Mouse (Mus musculus) stomach, embryonic 15.5 days (tissue): ENCODE data around the gene Tex26. TPM values are rescaled to one million over a fixed set of nuclear protein-coding genes. Genes with fewer than 3 reads are reported as not detected.

Source experiments
- ATAC-seq: fragments of 200-750 bp; cut with Nextera tagmentation; 2 replicates; pipeline ENCODE4 v1.8.0; 2017; ENCODE audit warnings: low read depth, moderate number of reproducible peaks, moderate TSS enrichment; ENCODE audit not compliant: insufficient read depth, low FRiP score
- H3K27ac ChIP-seq: fragments of 300-500 bp; sonication (generic); 2 replicates; pipeline ENCODE4 v1.5.1; 2015; ENCODE audit warnings: mild to moderate bottlenecking, inconsistent platforms
- H3K27me3 ChIP-seq: fragments of 300-500 bp; sonication (generic); replicated peaks from 2 replicates; pipeline ENCODE4 v1.6.1; 2015; ENCODE audit warnings: inconsistent platforms
- H3K36me3 ChIP-seq: fragments of 300-500 bp; sonication (generic); 2 replicates; pipeline ENCODE4 v1.6.1; 2015; ENCODE audit warnings: inconsistent platforms
- H3K4me1 ChIP-seq: fragments of 300-500 bp; sonication (generic); 2 replicates; pipeline ENCODE4 v1.6.1; 2015; ENCODE audit warnings: inconsistent platforms
- H3K4me2 ChIP-seq: fragments of 300-500 bp; sonication (generic); 2 replicates; pipeline ENCODE4 v1.6.1; 2015; ENCODE audit warnings: mild to moderate bottlenecking, inconsistent platforms
- H3K4me3 ChIP-seq: fragments of 300-500 bp; sonication (generic); replicated peaks from 2 replicates; pipeline ENCODE4 v1.5.1; 2015; ENCODE audit warnings: inconsistent platforms
- H3K9ac ChIP-seq: fragments of 300-500 bp; sonication (generic); 2 replicates; pipeline ENCODE4 v1.6.1; 2015; ENCODE audit warnings: inconsistent platforms
- H3K9me3 ChIP-seq: fragments of 300-500 bp; sonication (generic); 2 replicates; pipeline ENCODE4 v1.6.1; 2016; ENCODE audit warnings: inconsistent platforms
- WGBS: fragments of 180-500 bp; shearing (Covaris S2); methylation state at CpG from one replicate; pipeline ENCODE4 v1.1.7; 2015; 5-methylcytosine and 5-hydroxymethylcytosine counted together
- polyA plus RNA-seq: library from polyadenylated mRNA; unstranded; fragments of >200 nt; fragmentation: Nextera tagmentation; extraction: Ambion mirVana; gene quantifications from 2 replicates; pipeline ENCODE4 v1.2.1, GENCODE M21; 2015

Gene Tex26
- 0.27 and 0.41 TPM in 2 replicates for polyA plus RNA-seq

- Histone ChIP-seq H3K9ac (no peak within 1 kb of the TSS), H3K27ac (peak within 1 kb of the TSS; percentile 92), H3K4me3 (peak within 1 kb of the TSS; percentile 44), H3K27me3 (no peaks in the 10 kb centered on the region), H3K9me3 (no peaks in the 10 kb centered on the region), H3K36me3 (no peaks in the 10 kb centered on the region), H3K4me2 (peak within 1 kb of the TSS; percentile 85), H3K4me1 (peaks cover 24% of the 10 kb centered on the region)
- ATAC-seq = peak; percentile 86
- under 1% methylated on average over 25 of the region's 25 CpGs for WGBS
These were observed at the start of gene Tex26 for GRCm38 (mm10) chr5:149439531-149440179. Tex26 (plus strand) TSS chr5:149439660.

GRCm38 (mm10) chr5:149391574-149392375 lies 47.7 kb upstream of the Tex26 start:
- H3K27me3 ChIP-seq = no peaks in the 10 kb centered on the region
- no peak overlapping the region for H3K4me3 ChIP-seq
- peak overlapping the region; percentile 25 for H3K4me2 ChIP-seq
- peak overlapping the region; percentile 48; the same call in 1 of the 2 replicates for H3K27ac ChIP-seq
- no peak overlapping the region for H3K9ac ChIP-seq
- H3K36me3 ChIP-seq = no peaks in the 10 kb centered on the region
- no peak for ATAC-seq
- WGBS = 7% methylated on average over 18 of the region's 18 CpGs
- peaks cover 17% of the 10 kb centered on the region; the same call in 1 of the 2 replicates for H3K4me1 ChIP-seq
- no peaks in the 10 kb centered on the region for H3K9me3 ChIP-seq

DNA sequence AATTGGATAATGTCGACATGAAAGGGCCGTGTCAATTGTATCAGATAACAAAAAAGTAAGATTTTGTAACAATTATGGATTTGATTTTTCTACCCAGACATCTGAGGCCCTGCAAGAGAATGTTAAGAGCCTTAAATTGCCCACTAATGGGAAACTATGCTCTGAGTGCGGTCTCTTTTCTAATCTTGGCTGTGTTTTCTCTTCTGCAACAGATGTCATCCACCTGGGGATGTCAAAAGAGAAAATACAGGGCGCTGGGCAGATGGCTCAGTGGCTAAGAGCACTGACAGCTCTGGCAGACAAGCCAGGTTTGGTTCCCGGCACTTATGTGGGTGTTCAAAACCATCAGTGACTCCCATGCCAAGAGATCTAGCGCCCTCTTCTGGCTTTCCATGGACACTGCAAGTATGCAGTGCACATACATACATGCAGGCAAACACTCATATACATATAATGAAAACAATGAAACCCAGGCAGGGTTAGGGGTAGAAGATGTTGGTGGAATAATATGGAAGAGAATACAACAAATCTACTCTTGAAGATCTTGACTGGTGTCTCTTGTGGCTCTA lies 47.0 kb upstream of the Tex26 start:
- Histone ChIP-seq H3K9ac (no peak overlapping the region), H3K4me3 (no peak overlapping the region), H3K4me1 (peaks cover 17% of the 10 kb centered on the region; the same call in 1 of the 2 replicates), H3K9me3 (no peaks in the 10 kb centered on the region), H3K27ac (peak overlapping the region; percentile 48; the same call in 1 of the 2 replicates), H3K4me2 (no peak overlapping the region), H3K36me3 (no peaks in the 10 kb centered on the region), H3K27me3 (no peaks in the 10 kb centered on the region)
- 32% methylated on average over 6 of the region's 6 CpGs for WGBS
- ATAC-seq = no peak

GRCm38 (mm10) chr5:149401446-149401975 lies 37.9 kb upstream of the Tex26 start:
- Histone ChIP-seq H3K4me3 (no peak overlapping the region), H3K9me3 (no peaks in the 10 kb centered on the region), H3K4me2 (no peak overlapping the region), H3K36me3 (no peaks in the 10 kb centered on the region), H3K27me3 (no peaks in the 10 kb centered on the region), H3K27ac (no peak overlapping the region), H3K4me1 (0 out of 2 replicates have a peak, but pooled peaks cover 7% of the 10 kb centered on the region), H3K9ac (no peak overlapping the region)
- ATAC-seq = no peak
- 86% methylated on average over 7 of the region's 7 CpGs for WGBS

GRCm38 (mm10) chr5:149402029-149402428 lies 37.4 kb upstream of the Tex26 start:
- no peaks in the 10 kb centered on the region for H3K27me3 ChIP-seq
- 64% methylated on average over 10 of the region's 10 CpGs for WGBS
- no peak overlapping the region for H3K9ac ChIP-seq
- no peak overlapping the region for H3K4me3 ChIP-seq
- H3K9me3 ChIP-seq = no peaks in the 10 kb centered on the region
- 0 out of 2 replicates have a peak, but pooled peaks cover 7% of the 10 kb centered on the region for H3K4me1 ChIP-seq
- no peaks in the 10 kb centered on the region for H3K36me3 ChIP-seq
- H3K27ac ChIP-seq = no peak overlapping the region
- no peak overlapping the region for H3K4me2 ChIP-seq
- ATAC-seq = no peak

- Histone ChIP-seq H3K4me2 (no peak overlapping the region), H3K27ac (no peak overlapping the region), H3K4me1 (0 out of 2 replicates have a peak, but pooled peaks cover 7% of the 10 kb centered on the region), H3K4me3 (no peak overlapping the region), H3K36me3 (no peaks in the 10 kb centered on the region), H3K27me3 (no peaks in the 10 kb centered on the region), H3K9me3 (no peaks in the 10 kb centered on the region), H3K9ac (no peak overlapping the region)
- ATAC-seq = no peak
- 50% methylated on average over 5 of the region's 5 CpGs for WGBS
These were observed 36.1 kb upstream of the Tex26 start for GRCm38 (mm10) chr5:149403386-149403785.

DNA sequence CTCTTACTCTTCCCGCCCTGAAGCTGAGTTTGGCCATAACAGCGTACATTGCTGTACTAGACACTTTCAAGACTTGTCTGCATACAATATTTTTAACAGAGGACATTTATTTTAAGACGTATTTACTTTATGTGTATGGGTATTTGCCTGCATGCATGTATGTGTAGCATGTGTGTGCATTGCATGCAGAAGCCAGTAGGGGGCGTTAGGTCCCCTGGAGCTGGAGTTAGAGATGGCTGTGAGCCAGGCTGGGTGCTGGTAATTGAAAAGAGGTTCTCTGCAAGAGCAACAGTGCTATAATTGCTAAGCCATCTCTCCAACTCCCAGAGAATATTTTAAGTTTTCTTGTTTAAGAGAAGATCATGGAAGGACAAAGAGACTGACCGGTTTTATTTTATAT lies 34.8 kb upstream of the Tex26 start:
- Histone ChIP-seq H3K9ac (no peak overlapping the region), H3K4me3 (no peak overlapping the region), H3K27me3 (no peaks in the 10 kb centered on the region), H3K9me3 (no peaks in the 10 kb centered on the region), H3K36me3 (no peaks in the 10 kb centered on the region), H3K4me2 (no peak overlapping the region), H3K4me1 (0 out of 2 replicates have a peak, but pooled peaks cover 3% of the 10 kb centered on the region), H3K27ac (no peak overlapping the region)
- ATAC-seq = no peak
- 73% methylated on average over 5 of the region's 5 CpGs for WGBS

DNA sequence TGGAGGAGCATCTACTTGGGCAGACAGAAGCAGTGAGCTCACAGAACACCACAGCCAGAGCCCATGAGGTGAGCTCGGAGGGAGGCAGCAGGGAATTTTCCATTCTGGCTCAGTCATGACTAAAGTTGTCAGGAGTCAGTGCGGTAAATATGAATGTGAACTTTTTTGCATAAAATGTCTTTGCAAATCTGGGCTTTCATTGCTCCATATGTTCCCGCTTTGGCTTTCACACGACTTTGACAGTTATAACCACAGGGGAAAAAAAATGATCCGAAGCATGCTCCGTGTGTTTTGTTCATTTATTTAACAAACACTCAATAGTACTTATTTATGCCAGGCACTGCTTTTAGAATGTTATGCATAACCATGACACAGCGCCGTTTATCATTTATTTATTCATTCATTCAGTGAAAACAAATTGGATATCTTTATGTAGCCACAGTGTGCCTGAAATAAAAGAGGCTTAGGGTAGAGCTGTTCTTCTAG lies 32.6 kb upstream of the Tex26 start:
- H3K36me3 ChIP-seq = no peaks in the 10 kb centered on the region
- no peak overlapping the region for H3K4me2 ChIP-seq
- H3K4me3 ChIP-seq = no peak overlapping the region
- 63% methylated on average over 8 of the region's 8 CpGs for WGBS
- H3K27ac ChIP-seq = no peak overlapping the region
- H3K9me3 ChIP-seq = no peaks in the 10 kb centered on the region
- H3K9ac ChIP-seq = no peak overlapping the region
- H3K27me3 ChIP-seq = 0 out of 2 replicates have a peak, but pooled peaks cover 8% of the 10 kb centered on the region
- peaks cover 12% of the 10 kb centered on the region for H3K4me1 ChIP-seq
- ATAC-seq = no peak

GRCm38 (mm10) chr5:149409502-149409901 lies 30.0 kb upstream of the Tex26 start:
- Histone ChIP-seq H3K4me3 (no peak overlapping the region), H3K9ac (no peak overlapping the region), H3K27me3 (0 out of 2 replicates have a peak, but pooled peaks cover 8% of the 10 kb centered on the region), H3K4me1 (peaks cover 13% of the 10 kb centered on the region), H3K27ac (no peak overlapping the region), H3K9me3 (no peaks in the 10 kb centered on the region), H3K36me3 (no peaks in the 10 kb centered on the region), H3K4me2 (no peak overlapping the region)
- ATAC-seq = no peak
- WGBS = 85% methylated on average over 3 of the region's 3 CpGs

DNA sequence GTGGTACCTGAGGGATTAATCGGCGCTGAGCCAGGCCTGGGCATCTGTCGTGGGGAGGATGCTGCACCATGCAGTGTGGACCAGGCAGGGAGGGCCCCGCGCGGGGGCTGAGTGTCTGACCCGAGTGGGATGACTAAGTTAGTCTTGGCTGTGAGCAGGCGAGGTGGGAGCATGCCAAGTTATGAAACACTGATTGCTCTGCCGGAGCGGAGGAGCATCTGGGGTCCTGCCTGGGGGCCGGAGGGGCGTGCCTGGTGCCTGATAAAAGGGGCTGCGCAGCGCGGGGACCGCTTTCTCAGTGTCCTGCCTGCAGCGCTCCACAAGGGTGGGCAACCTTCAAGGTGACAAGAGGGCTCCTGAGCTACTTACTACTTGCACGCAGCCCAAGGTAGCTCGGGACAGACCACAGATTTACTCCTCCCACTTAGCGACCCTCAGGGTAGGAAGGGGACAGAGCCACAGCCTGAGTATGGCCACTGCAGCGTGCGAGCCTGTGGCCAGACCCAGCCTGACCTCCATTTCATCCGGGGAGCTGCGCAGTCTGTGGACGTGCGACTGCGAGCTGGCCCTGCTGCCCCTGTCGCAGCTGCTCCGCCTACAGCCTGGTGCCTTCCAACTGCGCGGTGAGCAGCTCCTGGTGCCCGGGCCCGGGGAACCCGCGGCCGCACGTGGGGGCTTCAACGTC lies 27.8 kb upstream of the Tex26 start, which contains the start of gene Medag:
TSS of gene Medag (plus strand) at position 241 of the 685 bp plus-strand sequence.
- Histone ChIP-seq H3K4me1 (peaks cover 13% of the 10 kb centered on the region), H3K4me2 (peak within 1 kb of the TSS; percentile 74), H3K27me3 (0 out of 2 replicates have a peak, but pooled peaks cover 8% of the 10 kb centered on the region), H3K9ac (peak within 1 kb of the TSS; percentile 37; the same call in 1 of the 2 replicates), H3K27ac (no peak within 1 kb of the TSS), H3K36me3 (no peaks in the 10 kb centered on the region), H3K9me3 (no peaks in the 10 kb centered on the region), H3K4me3 (peak within 1 kb of the TSS; percentile 39)
- peak; percentile 69 for ATAC-seq
- WGBS = 6% methylated on average over 38 of the region's 38 CpGs

DNA sequence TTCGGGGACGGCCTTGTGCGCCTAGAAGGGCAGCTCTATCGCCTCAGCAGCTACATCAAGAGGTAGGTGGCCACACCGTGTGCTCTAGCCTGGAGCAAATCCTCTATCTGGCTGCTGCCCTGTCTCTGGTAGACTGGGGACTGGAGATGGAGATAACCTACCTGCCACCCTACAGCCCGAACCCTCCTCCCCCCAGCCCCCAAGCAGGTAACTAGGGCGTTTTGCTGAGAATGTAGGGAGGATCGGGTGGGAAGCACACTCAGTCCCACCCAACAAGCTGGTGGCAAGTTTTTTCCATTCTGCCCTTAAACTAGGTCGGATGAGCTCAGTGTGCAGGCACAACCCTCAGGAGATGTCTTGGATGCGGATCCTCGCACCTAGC lies 27.3 kb upstream of the Tex26 start:
- peak overlapping the region; percentile 37; the same call in 1 of the 2 replicates for H3K9ac ChIP-seq
- H3K36me3 ChIP-seq = no peaks in the 10 kb centered on the region
- H3K27me3 ChIP-seq = 0 out of 2 replicates have a peak, but pooled peaks cover 8% of the 10 kb centered on the region
- WGBS = 38% methylated on average over 11 of the region's 11 CpGs
- H3K4me3 ChIP-seq = peak overlapping the region; percentile 39
- H3K27ac ChIP-seq = no peak overlapping the region
- peak overlapping the region; percentile 74 for H3K4me2 ChIP-seq
- no peak for ATAC-seq
- H3K9me3 ChIP-seq = no peaks in the 10 kb centered on the region
- peaks cover 13% of the 10 kb centered on the region for H3K4me1 ChIP-seq
